Mouse (Mus musculus) G1E (cell line): ENCODE data around the gene Tut4. TPM values are rescaled to one million over a fixed set of nuclear protein-coding genes. Genes with fewer than 3 reads are reported as not detected.

Experiments
- ATAC-seq: 2 replicates; pipeline ENCODE4 v1.8.0; 2016; ENCODE audit warnings: mild to moderate bottlenecking; ENCODE audit not compliant: insufficient number of reproducible peaks, poor library complexity, low FRiP score, severe bottlenecking; ENCODE audit errors: extremely low read depth
- DNase-seq: peaks from one replicate; pipeline ENCODE4 v3.0.0; 2012; ENCODE audit warnings: low spot score
- H3K27me3 ChIP-seq: 2 replicates; pipeline ENCODE4 v1.6.1; 2012; ENCODE audit warnings: mild to moderate bottlenecking, low read length, inconsistent platforms; ENCODE audit not compliant: insufficient read depth
- H3K36me3 ChIP-seq: replicated peaks from 2 replicates; pipeline ENCODE3; 2012; ENCODE audit warnings: mild to moderate bottlenecking, inconsistent platforms
- H3K4me1 ChIP-seq: 2 replicates; pipeline ENCODE4 v1.6.1; 2012; ENCODE audit warnings: low read depth, low read length, inconsistent platforms, mixed read lengths; ENCODE audit not compliant: insufficient read depth
- H3K4me3 ChIP-seq: 2 replicates; pipeline ENCODE4 v1.5.1; 2012; ENCODE audit warnings: low read depth, mild to moderate bottlenecking, inconsistent platforms, low read length, moderate library complexity, mixed read lengths
- H3K9me3 ChIP-seq: replicated peaks from 2 replicates; pipeline ENCODE4 v1.6.1; 2012; ENCODE audit warnings: inconsistent platforms
- CTCF ChIP-seq: IDR thresholded peaks from 2 replicates; pipeline ENCODE4 v1.5.1; 2012; ENCODE audit warnings: low read depth, low read length, inconsistent platforms, mixed read lengths
- GATA1 ChIP-seq: IDR thresholded peaks from 2 replicates; pipeline ENCODE4 v1.6.1; 2012; ENCODE audit warnings: borderline replicate concordance, low read length, inconsistent platforms, mixed read lengths
- GATA2 ChIP-seq: IDR thresholded peaks from 2 replicates; pipeline ENCODE4 v1.6.1; 2012; ENCODE audit warnings: low read depth, low read length, inconsistent platforms, borderline replicate concordance
- POLR2AphosphoS5 ChIP-seq: IDR thresholded peaks from 2 replicates; pipeline ENCODE4 v1.6.1; 2012; ENCODE audit warnings: low read depth, low read length, inconsistent platforms; ENCODE audit not compliant: insufficient replicate concordance
- TAL1 ChIP-seq: conservative IDR thresholded peaks from 2 replicates; pipeline ENCODE4 v1.6.1; 2012; ENCODE audit warnings: low read depth, low read length, inconsistent platforms, mixed read lengths
- polyA plus RNA-seq: library from polyadenylated mRNA; stranded (reverse); fragments of >175 nt; gene quantifications from 2 replicates; pipeline ENCODE4 v1.2.3, GENCODE M21; 2012
- total RNA-seq, 2 experiments: library from RNA; stranded (forward) in 1 of 2; stranded (reverse) in 1 of 2; fragments of 200-1000 nt in 1 of 2; fragments of >200 nt in 1 of 2; fragmentation: Nextera tagmentation in 1 of 2; gene quantifications; 2 replicates each; pipeline ENCODE4 v1.2.3; 2014 to 2017

Gene Tut4
- total RNA-seq (2014; fragmentation: Nextera tagmentation) (305 and 351 TPM in 2 replicates), total RNA-seq (2017) (36.6 and 49.0 TPM in 2 replicates), polyA plus RNA-seq (38.8 and 41.8 TPM in 2 replicates)

DNA sequence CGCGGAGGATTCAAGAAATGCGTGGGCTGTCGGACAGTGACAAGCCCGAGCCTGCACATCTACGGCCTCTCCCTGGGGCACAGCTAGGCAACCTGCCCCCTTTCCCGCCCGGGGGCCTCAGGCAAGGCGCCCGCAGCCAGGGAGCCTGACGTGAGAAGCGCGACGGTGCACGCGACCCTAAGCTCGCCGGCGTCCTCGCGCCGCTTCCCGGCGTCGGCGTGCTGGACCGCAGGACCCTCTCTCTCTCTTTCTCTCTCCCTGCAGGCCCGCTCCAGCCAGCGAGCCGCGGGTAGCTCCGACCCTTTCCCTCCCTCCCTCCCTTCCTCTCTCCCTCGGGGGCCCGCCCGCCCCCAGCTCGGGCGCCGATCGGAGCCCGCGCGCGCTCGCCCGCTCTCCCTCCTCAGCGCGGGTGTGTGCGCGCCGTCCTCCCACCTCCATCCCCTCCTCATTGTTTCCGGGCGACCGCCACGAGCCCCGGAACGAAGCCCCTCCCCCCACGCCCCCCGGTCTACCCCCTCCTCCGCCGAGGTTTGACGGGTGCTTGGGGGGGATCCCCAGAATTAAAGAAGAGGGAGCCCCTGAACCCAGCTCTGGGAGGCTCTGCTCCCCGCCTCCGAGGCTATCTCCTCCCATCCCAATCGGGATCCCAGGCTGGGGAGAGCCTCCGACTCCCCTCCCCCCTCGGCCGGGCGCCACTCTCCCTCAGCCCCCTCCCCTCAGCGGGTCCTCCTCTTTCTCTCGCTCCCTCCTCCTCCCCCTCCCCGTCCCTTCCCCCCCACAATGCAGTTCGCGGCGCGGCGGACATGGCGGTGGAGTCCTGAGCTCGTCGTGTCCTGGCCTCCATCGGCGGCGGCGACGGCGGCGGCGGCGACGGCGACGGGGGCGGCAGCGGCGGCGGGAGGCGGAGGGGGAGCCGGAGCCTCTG is at the start of gene Tut4:
Tut4 (plus strand) TSS at position 196 of the 925 bp plus-strand sequence.
- DNase-seq (peak; percentile 79), ATAC-seq (peak; percentile 55)
- Histone ChIP-seq H3K4me3 (peak within 1 kb of the TSS; percentile 93), H3K4me1 (peaks cover 42% of the 10 kb centered on the region), H3K36me3 (peaks cover 10% of the 10 kb centered on the region), H3K27me3 (no peaks in the 10 kb centered on the region), H3K9me3 (no peaks in the 10 kb centered on the region)
- TF ChIP-seq POLR2AphosphoS5 (no peak), TAL1 (no peak), GATA1 (no peak), GATA2 (no peak), CTCF (no peak)

DNA sequence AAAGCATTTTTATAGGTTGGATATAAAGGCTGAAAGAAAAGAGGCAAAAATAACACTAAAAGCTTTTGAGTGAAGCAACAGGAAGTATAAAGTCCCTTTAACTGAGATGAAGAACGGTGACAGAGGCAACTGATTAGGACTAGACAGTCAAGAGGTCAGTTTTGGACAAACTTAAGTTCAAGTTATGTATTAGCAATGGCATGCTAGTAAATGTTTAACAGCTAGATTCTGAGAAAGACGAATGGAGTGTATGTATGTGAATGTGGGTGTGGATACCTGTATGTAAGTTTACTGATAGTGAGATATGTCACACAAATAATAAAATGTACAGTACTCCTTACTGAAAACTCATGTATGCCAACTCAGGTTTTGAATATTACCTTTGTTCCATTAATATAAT is 34.6 kb upstream of the Tut4 start:
- H3K4me3 ChIP-seq, result no peak overlapping the region
- H3K4me1 ChIP-seq, result peaks cover 39% of the 10 kb centered on the region
- TF ChIP-seq GATA2, result no peak
- TF ChIP-seq TAL1, result no peak
- TF ChIP-seq CTCF, result no peak
- no peak for TF ChIP-seq GATA1
- TF ChIP-seq POLR2AphosphoS5, result no peak
- ATAC-seq (no peak), DNase-seq (no peak)
- H3K27me3 ChIP-seq, result no peaks in the 10 kb centered on the region
- no peaks in the 10 kb centered on the region for H3K9me3 ChIP-seq
- H3K36me3 ChIP-seq, result no peaks in the 10 kb centered on the region

DNA sequence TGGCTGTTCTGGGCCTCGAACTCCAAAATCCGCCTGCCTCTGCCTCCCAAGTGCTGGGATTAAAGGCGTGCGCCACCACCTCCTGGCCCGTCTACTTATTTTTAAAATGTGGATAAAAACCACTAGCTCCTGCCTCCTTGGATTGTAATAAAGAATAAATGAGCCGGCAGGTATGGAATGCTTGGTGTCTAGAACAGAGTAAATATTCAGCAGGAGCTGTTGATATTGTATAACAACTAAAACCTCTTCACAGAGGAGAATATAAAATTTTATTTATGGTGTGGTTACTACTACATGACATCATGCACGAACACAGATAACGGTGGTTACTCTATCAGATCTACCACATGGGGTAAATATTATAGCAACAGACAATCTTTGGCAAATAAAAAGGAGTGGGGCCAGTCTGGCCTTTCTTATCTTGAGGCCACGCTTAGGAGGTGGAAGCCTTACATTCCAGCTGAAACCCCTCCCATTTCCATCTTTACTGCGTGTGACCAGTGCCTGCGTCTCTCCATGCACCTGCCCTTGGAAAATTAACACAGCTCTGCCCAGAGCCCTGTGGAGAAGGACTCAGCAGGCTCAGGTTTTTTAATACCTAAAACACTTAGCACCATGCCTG is 31.4 kb upstream of the Tut4 start:
- H3K9me3 ChIP-seq, result no peaks in the 10 kb centered on the region
- no peaks in the 10 kb centered on the region for H3K27me3 ChIP-seq
- no peaks in the 10 kb centered on the region for H3K36me3 ChIP-seq
- TF ChIP-seq GATA1, result no peak
- no peak for TF ChIP-seq CTCF
- peak; percentile 87 for TF ChIP-seq TAL1
- ATAC-seq, result peak; percentile 96
- H3K4me3 ChIP-seq, result peak overlapping the region; percentile 52; the same call in 1 of the 2 replicates
- peak; percentile 78 for DNase-seq
- peaks cover 62% of the 10 kb centered on the region for H3K4me1 ChIP-seq

DNA sequence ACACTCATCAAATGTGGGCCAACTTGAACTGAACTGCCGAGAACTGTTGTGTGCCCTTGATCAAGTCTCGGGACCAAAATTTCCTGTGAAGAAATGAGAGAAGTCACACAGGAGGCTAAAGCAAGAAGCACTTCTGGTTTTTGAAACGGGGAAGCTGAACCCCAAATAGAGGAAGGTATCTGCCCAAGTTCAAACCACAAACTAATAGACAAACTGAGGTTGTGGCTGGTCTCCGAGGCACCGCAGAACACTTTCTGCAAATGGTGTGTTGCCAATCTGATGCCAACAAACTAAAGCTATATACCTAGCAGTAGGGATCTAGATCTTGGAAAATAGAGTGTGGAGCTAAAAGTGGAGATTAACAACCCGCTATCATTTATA is 30.9 kb upstream of the Tut4 start:
- Histone ChIP-seq H3K27me3 (no peaks in the 10 kb centered on the region), H3K4me1 (peaks cover 62% of the 10 kb centered on the region), H3K9me3 (no peaks in the 10 kb centered on the region), H3K4me3 (peak overlapping the region; percentile 52; the same call in 1 of the 2 replicates), H3K36me3 (no peaks in the 10 kb centered on the region)
- ATAC-seq, result peak; percentile 19; the same call in 1 of the 2 replicates
- TF ChIP-seq POLR2AphosphoS5 (no peak), TAL1 (no peak), CTCF (no peak), GATA2 (no peak), GATA1 (no peak)
- DNase-seq, result peak; percentile 31

DNA sequence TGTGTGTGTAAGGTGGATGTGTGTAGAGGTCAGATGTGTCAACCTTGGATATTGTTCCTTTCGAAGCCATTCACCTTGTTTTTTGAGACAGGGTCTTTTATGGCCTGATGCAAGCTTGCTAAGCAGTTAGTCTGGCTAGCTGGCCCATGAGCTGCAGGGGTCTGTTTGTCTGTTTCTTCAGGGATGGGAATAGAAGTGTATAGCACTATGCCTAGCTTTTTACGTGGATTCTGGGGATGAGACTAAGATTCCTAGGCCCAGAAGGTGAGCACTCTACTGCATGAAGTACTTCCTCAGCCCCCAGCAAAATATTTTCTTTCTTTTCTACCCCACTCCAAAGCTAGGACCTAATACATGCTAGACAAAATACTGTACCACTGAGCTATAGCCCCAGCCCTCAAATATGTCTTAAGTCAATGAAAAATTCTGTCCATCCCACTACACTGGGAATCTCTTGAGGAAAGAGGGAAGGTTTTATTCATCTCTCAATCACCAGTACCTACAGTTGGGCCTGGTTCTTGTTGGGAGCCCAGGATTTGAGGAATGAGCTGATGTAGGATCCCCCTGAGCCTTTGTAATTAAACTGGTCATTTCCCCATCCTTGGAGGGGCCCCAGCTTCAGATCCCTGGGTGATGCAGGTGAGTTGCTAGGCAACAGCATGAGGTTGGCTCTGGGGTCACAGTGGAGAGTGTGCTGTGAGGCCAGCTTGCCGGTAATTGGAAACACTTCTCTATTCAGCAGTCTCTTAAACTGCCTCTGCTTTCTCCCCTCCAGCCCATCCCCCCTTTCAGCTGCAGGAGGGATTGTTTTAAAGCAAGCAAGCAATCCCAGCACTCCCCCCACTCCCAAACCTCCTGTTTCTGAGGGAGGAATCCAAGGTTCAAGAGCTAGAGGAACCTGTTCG is 28.3 kb upstream of the Tut4 start:
- no peaks in the 10 kb centered on the region for H3K36me3 ChIP-seq
- TF ChIP-seq GATA1, result no peak
- H3K4me1 ChIP-seq, result peaks cover 61% of the 10 kb centered on the region
- no peak for ATAC-seq
- no peaks in the 10 kb centered on the region for H3K27me3 ChIP-seq
- no peak for DNase-seq
- no peaks in the 10 kb centered on the region for H3K9me3 ChIP-seq
- H3K4me3 ChIP-seq, result no peak overlapping the region

DNA sequence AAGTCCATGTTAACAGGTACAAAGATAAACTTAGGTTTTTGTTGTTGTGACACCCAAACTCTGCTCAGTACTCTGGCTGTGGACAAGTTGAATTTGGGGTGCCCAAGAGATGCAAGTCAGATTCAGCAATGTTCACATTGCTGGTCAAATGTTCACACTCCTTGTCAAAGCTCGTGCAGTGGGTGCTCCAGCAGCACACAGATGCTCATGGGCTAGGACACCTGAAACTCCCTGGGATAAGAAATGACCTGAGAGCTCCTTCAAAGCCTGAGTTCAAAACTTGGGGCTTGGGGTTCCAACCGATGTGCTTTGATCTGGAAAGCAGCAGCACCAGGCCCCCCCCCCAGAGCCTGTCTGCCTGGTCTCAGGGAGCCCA is 27.7 kb upstream of the Tut4 start:
- Histone ChIP-seq H3K36me3 (no peaks in the 10 kb centered on the region), H3K4me3 (no peak overlapping the region), H3K27me3 (no peaks in the 10 kb centered on the region), H3K4me1 (peaks cover 55% of the 10 kb centered on the region), H3K9me3 (no peaks in the 10 kb centered on the region)
- no peak for ATAC-seq
- TF ChIP-seq TAL1, result no peak
- TF ChIP-seq CTCF, result no peak
- no peak for TF ChIP-seq GATA1
- no peak for TF ChIP-seq GATA2
- no peak for TF ChIP-seq POLR2AphosphoS5
- no peak for DNase-seq
